Comparison of ENCODE assay signal across 10 mouse cellular contexts in genomic region chr5:50457621-50458020, GRCm38 (mm10).
DNase-seq lines count a peak whose midpoint lies in the region; ATAC-seq lines count a peak whose summit lies in the region.
"Had no signal": no experiment of that assay in that cellular context is flagged by ENCODE, and none has a peak within 500 bp of the region (broad histone marks: within the 10 kb centered on the region; RNA-seq: fewer than 3 reads in every experiment).

No protein-coding gene starts in this region.

- no peaks in the 10 kb centered on the region for H3K4me1 ChIP-seq in midbrain, embryonic 16.5 days (ENCODE audit: control insufficient read depth, insufficient read depth, low read length)

- no peaks in the 10 kb centered on the region for H3K27me3 ChIP-seq in midbrain, embryonic 16.5 days (ENCODE audit: control insufficient read depth, insufficient read depth, low read depth, low read length)
- H3K27me3 ChIP-seq: CH12.LX had no signal

- no peak overlapping the region for H3K9ac ChIP-seq in midbrain, embryonic 16.5 days (ENCODE audit: low read depth, low read length)

- no peak overlapping the region for H3K4me2 ChIP-seq in midbrain, embryonic 16.5 days (ENCODE audit: low read length)

- H3K27ac ChIP-seq in midbrain, embryonic 16.5 days (ENCODE audit: low read length) = no peak overlapping the region
- H3K27ac ChIP-seq: kidney, postnatal 0 days had no signal

- peak; percentile 7 for DNase-seq in heart, postnatal 4 days
- no peak for DNase-seq in heart, postnatal 36 days
- peak; percentile 94 to 98 for DNase-seq in cerebellum, postnatal 14 days
- peak; percentile 4 to 55 for DNase-seq in kidney, postnatal 36 days
- DNase-seq in c-Kit-positive CD71-positive TER-119-positive erythroid progenitor cells, embryonic 14.5 days (ENCODE audit: low spot score) = no peak
- DNase-seq in heart, postnatal 14 days = no peak

- intact Hi-C loops in heart, postnatal 36 days (cut with DNase I) = no loop called here
- intact Hi-C loops in heart, postnatal 14 days (cut with DNase I) = no loop called here

- H3K9me3 ChIP-seq in midbrain, embryonic 16.5 days (replicated peaks; ENCODE audit: control insufficient read depth, low read length, poor library complexity, severe bottlenecking) = no peaks in the 10 kb centered on the region

- 56% methylated on average over 6 of the region's 6 CpGs for WGBS in midbrain, embryonic 16.5 days

- peak; percentile 45; the same call in 1 of the 2 replicates for ATAC-seq in midbrain, embryonic 16.5 days
- ATAC-seq in megakaryocyte, adult 5-6 weeks (ENCODE audit: poor library complexity, severe bottlenecking) = no peak

- H3K36me3 ChIP-seq in midbrain, embryonic 16.5 days (ENCODE audit: control insufficient read depth, insufficient read depth, low read length) = no peaks in the 10 kb centered on the region

- H3K4me3 ChIP-seq in midbrain, embryonic 16.5 days (ENCODE audit: low read depth, low read length) = no peak overlapping the region

Comparison
In these comparisons a context has a peak if more than half of its experiments do, and no peak if none do; other contexts are left out.
1. DNase-seq: peak in heart, postnatal 4 days (single experiment), cerebellum, postnatal 14 days (2 of 2) and kidney, postnatal 36 days (2 of 2); none in heart, postnatal 36 days (0 of 2), c-Kit-positive CD71-positive TER-119-positive erythroid progenitor cells, embryonic 14.5 days (single experiment) and heart, postnatal 14 days (0 of 2).